Mouse (Mus musculus): ENCODE measurements around the gene F2rl2.

F2rl2 gene

DNA sequence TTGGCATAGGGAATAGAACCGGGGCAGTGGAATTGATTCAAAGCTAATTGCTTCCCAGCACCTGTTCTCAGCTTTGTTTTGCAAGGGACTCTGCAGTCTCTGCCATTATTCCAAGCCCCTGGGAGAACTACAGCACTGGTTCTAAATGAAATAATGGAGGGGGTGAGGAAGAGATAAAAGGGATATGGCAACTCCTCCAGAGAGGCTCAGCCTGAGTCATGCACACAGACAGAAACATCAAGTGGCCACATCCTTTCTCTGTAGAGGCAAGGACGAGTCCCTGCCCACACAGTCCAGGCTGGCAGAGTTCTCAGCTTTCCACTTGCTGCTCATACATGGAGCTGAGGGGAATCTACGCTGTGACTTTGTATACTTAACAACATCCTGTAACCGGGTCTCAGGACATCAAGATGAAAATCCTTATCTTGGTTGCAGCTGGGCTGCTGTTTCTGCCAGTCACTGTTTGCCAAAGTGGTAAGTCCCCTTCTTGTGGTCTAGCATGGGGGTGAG, at the start of gene F2rl2:
F2rl2 (plus strand) TSS at position 200 of the 510 bp plus-strand sequence.
- DNase-seq (ENCODE audit: low spot score): no peak

DNA sequence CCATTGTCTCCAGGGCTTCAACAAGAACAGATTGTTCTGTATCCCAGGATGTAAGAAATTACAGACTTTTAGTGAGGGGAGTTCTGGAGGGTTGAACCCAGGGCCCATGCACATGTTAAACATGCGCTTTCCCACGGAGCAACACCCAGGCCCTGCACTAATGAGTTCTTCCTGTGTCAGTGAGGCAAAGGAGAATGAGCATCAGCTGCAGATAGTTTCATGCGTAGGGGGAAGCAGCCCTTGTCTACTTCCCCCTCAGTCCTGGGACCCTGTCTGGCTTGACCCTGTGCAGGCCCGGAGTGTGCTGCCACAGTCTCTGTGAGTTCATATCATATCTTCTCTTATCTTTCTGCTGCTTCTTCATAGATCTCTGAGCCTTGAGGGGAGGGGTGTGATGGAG, 49.4 kb upstream of the F2rl2 start:
- DNase-seq (ENCODE audit: low spot score): no peak

DNA sequence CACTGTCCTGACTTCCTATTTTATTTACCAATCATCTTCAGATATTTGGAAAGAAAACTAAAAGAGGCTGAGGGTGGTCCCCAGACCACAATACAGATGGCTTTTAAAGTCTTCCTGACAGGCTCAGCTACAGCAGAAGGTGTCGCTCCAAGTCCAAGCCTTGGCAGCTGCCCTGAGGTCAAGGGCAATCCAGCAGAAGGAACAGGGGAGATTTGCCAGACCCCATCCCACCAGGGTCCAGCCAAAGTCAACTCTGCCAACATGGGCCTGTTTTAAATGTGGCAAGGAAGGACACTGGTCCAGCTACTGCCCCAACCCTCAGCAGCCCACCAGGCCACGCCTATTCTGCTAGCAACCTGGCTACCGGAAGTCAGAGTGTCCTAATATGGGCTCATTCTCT, 46.7 kb upstream of the F2rl2 start:
- DNase-seq (ENCODE audit: low spot score): no peak

DNA sequence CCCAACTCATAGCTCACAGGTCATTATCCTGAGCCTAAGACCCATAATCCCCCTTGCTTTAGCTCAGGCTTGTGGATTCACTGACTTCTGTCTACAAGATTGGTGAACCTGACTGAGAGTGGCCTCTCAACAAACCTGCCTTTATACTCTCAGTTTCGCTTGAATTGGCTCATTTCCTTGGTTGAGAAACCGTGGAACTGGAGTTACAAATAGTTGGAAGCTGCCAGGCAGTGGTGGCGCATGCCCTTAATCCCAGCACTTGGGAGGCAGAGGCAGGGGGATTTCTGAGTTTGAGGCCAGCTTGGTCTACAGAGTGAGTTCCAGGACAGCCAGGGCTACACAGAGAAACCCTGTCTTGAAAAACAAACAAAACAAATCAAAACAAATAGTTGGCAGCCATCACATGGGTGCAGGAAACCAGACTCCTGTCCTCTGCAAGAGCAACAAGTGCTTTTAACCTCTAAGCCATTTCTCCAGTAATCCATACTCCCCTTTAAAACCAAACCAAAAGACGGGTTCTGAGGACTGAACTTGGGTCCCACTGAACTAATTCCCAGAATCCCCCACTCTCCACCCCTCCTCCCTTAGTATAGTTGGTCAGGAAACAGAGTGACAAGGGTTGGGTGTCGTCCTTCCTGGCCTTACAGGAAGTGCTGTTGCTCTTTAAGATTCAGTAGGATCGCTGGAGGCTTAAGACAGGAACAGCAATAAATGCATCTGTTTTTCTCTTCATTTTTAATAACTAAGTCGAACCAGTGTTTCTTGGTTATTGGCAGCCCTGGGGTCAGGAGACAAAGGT, 44.6 kb upstream of the F2rl2 start:
- DNase-seq (ENCODE audit: low spot score): no peak

DNA sequence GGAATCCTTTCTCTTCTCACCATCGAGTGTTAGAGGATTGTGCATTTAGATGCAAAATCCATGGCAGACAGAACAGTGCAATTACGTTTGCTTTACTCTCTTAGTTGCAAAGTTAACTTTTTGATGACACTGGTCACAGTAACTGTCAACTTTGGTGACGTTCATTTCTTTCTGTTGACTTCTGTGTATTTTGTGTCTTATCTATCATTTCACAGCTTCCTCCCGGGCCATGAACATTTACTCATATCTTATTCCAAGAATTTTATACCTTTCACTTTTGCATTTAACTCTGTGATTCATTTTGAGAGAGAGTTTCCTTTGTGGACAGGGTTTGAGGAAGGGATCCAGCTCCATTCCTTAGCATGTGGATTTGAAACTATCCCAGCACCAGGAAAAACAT, 43.0 kb upstream of the F2rl2 start:
- DNase-seq (ENCODE audit: low spot score): no peak

DNA sequence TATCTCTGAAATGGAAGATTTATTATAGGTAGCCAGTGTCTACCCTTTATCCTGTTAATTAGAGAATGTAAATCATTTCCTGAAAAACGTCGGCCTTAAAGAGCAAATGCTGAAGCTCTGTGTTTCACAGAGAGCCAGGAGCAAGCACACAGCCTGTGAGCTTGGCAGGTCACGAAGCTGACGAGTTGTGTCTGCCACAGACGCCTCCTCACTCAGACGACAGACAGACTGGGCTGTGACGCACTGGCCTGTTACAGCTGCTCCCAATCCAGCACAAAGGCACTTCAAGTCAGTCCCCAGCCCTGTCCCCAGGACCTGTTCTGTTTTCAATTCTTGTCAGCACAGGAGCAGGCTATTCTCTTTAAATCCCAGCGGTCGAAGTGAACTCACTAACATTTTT, 41.4 kb upstream of the F2rl2 start:
- DNase-seq (ENCODE audit: low spot score): no peak

DNA sequence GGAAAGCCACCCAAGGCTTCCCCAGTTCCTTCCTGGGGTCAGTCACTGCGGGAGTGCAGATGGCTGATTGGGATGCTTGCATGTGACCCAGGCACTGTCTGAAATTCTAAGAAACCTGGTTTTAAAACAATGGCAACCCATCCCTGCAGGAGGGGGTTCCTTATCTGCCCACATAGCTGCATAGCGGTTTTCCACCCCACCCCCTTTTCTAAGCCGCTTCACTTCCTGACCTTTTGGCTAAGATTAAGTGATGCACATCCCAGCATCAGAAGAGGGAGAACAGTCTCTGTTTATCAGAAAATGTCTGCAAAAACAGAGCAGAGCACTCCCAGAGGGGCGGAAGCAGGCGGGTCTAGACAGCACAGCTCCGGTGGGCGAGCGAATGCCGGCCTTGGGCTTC, 39.5 kb upstream of the F2rl2 start:
- no peak for DNase-seq (ENCODE audit: low spot score)

DNA sequence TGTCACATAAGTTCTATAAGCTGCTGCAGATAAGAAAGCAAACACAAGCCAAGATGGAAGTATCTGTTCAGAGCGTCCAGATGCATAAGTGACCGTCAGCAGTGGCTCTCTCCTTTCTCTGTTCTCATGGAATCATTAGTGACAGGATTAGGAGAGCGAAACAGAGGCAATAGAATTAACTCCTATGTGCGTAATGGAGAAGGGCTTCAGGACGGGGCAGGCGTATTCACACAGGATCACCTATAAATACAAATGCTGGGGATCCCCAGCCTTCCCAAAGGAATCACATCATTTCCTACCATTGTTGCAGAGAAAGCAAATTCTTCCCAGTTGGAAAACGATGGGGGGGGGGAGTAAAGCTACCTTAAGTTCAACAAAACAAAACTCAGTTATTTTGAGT, 37.2 kb upstream of the F2rl2 start:
- no peak for DNase-seq (ENCODE audit: low spot score)

DNA sequence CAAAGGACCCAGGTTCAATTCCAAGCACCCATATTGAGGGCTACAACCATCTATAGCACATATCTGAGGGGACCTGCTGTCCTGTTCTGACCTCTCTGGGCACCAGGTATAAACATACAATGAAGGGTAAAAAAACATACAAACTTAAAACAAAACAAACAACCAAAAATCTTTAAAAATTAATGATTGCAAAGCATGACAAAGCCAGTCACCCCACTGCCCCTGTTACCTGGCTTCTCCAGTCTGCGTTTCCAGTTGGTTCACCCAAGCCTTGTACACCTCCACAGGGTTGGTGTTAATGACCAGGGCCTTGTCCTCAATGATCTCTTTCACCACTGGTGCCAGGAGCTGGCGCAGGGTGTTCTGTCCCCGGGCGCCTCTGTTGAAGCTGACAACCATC, 32.8 kb upstream of the F2rl2 start:
- DNase-seq (ENCODE audit: low spot score): no peak

DNA sequence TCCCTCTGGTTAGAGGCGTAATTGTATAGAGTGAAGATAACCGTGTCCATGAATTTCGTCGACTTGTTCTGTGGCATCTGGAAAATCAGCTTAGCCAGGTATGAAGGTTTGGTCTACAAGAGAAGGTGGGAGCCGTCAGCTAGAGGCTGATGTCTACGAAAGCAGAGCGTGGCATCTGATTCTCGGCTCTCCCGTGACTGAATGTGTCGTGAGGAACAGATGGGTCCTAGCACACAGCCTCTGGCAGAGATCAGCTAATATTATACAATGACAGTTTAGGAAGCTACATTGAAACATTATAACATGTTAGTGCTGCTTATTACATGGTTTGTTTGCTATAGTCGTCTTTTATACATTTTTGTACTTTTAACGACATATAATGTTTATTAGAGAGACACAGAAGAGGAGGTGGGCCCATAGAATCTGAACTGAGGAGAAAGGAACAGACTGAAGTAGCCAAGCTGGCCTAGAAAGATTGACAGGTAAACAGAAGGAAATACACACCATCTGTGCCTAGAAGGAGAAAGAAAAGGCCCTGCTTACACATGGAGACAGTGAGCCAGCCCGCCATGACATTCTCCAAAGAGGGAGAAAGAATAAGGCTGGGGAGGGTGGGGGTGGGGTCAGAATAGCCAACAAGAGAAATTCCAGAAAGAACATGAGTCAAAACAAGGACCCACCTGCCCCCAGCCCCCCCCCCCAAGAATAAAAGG, 30.9 kb upstream of the F2rl2 start:
- DNase-seq (ENCODE audit: low spot score): no peak

DNA sequence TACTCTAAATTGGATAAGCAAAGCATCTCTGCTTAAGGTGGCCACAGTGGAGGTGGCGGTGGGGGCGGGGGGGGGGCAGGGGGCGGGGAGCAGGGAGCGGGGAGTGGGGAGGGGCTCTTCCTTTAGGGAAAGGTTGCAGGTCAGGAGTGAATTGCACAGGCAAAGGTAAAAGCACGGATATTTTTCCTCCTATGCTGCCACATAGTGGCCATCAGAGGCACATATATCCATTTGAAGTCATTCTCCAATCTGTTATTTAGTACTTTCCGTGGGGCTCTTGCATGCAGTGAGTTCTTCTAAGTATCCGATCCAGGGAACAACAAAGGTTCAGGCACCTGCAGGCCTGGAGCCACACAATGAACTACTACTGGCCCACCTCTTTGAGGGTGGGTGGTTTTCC, 29.4 kb upstream of the F2rl2 start:
- no peak for DNase-seq (ENCODE audit: low spot score)

DNA sequence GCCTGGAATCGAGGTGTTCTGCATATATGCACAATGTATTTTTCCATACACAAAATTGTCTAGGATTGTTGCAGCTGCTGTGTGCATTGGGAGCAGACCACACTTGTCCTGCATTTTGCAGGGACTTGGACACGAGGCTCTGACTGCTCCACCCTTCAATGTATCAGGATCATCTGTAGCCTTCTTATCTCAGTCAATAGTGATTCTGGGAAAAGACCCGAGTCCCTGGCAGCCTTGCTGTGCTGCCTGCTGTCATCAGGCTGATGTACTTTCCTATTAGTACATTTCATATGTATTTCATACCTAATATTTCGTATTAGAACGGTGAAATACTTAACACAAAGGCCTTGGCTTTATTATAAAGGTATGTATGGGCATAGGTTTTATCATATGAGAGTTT, 26.1 kb upstream of the F2rl2 start:
- no peak for DNase-seq (ENCODE audit: low spot score)

DNA sequence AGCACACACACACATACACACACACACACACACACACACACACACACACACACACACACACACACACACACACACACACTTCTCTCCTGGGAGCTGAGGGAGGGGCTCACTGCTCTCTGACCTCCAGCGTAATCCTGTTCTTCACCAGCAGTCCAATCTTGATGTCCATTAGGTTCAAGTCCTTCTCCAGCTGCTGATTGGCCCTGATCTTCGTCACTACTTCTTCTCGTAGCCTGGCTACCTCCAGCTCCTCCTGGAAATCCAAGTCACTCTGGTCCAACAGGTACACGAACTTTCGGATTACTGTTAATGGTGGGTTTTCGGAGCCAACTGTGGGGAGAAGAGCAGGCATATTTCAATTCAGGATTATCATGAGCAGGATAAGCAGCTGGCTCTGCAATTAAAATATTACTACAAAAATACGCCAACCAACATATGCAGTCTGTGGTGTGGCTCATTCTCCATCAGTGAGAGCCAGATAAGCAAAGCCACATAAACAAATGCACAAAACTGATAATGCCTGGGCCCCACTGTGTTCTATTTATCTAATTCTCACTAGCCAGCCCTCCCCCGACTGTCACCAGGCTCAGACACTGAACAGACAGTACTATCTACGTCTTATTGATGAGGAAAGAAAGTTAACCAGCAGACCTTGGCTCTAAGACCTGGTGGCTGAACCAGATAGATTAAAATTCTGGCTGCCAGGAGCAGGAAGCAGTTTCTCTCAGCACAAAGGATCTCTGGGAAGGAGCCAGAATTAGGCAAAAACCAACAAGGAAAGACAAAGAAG, 25.4 kb upstream of the F2rl2 start:
- no peak for DNase-seq (ENCODE audit: low spot score)

DNA sequence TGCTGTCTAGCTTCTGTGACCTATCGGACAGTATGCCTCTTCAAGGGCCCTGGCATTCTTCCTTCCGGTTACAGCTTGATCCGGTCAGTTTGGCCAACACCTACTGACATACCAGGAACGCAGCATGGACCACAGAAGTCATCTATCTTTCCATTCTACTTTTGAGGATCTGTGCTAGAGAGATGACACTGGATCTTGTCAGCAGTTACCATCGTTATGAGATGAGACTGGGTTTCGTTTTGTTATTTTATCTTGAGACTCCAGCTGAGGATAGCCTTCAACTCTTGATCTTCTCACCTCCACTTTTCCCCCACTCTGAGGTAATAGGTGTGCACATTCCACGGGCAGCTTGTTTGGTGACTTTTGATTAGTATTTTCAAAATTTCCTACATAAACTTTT, 24.3 kb upstream of the F2rl2 start:
- no peak for DNase-seq (ENCODE audit: low spot score)

DNA sequence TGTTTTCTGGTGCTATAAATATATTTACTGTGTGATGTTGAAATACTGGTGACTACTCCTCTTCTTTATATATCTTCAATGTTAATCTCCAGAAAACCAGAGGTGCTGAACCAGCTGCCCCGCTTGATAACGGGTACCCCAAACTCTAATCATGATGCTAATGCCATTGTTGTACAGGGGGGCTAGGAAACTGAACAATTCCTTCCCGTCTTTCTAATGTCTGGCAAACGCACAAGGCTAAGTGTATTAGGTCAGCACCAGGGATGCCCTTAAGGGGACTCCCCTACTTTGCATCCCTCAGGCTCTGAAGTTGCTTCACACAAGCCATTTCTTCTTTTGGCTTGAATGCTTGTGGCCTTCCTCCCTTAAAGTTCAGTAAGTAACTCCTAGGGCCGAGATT, 17.6 kb upstream of the F2rl2 start:
- DNase-seq (ENCODE audit: low spot score): no peak

DNA sequence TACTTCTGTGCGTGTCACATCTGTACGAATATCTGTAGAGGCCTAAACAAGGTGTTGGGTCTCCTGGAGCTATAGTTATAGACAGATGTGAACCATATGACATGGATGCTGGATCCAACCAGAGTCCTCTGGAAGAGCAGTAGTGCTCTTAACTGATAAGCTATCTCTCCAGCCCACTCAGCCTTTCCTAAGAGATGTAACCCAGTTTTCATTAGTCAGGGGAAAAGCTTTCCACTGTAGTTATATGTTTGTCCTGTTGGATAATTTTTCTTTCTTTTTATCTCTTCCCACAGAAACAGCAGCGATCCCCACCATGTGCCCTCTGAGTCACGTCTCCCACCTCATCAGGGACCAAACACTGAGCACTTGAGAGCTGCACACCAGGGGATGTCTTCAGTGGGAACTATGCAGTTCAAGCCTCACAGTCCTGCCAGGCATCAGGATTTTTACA, 17.1 kb upstream of the F2rl2 start:
- DNase-seq (ENCODE audit: low spot score): no peak

DNA sequence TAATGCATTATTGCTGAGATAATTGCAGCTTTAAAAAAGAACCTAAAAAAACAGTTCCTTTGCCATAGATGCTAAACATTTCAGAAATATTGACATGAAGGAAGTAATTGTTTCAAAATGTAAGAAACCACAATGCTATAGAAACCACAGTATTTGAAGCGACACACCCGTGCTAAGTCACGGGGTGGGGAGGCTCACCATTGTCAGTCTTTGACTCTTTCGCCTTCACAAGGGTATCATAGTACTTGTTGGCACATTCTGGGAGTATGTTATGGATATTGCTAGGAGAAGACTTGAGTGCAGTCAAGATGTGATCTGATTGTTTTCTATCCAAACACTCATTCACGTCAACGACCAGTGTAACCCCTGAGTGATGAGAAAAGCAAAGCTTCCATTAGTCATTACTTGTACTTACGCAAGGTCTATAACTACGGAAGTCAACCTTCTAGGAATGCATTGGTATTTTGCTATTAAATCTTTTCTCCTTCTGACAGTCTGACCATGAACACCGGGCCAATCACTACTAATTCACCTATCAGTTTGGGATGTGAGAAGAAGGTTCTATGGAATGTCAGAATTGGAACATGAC, 11.9 kb upstream of the F2rl2 start:
- no peak for DNase-seq (ENCODE audit: low spot score)

DNA sequence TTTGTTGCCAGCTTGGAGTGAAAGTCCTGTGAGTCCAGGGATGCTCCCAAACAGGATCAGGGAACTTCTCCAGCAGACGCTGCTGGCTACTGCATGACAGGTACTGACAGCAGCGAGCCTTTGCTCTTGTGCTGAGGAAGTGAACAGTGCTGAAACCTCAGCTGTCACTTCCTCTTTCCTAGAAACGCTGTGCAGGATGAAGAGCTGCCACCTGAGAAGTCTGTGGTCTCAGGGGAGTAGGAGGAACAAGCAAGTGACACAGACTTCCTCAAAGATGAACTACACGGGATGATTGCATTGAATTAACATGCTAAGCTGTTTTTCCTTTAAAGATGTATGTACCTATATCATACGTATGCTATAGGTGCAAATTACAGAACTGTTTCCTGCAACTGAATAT, 10.9 kb upstream of the F2rl2 start:
- DNase-seq (ENCODE audit: low spot score): no peak

DNA sequence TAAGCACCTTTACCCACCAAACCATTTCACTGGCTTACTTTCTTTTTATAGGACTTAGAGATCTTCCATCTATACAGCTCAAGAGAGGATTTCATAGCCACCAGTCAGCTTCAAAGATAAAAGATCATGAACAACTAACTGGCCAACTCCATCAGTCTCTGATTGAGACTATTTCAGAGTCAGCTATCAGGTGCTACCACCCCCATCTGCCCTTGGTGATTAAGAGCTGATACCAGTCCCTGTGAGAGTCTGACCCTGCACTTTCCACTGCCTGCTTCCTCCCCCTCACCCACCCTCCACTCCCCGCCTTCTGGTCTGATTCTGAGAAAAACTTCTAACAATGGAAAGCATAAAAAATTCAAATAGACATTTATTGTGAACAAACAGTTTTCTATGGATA, 8.1 kb upstream of the F2rl2 start:
- DNase-seq (ENCODE audit: low spot score): no peak

DNA sequence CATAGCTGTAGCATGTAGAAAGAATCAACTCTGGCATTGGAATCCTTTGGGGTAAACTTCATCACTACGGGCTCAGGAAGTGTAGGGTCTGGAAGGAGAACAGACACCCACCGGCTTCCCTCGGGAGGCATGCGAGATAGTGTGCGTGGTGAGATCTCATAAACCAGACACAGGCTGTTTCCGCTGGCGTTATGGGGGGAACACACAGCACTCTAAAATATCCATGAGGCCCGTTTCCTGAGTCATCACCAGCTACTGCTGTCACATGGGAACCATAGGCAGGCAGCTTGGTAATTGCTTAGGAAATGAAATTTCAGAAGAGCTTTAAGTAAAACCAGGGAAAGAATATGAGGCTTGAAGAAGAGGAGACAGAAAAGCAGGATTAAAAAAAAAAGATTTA, 4.5 kb upstream of the F2rl2 start:
- no peak for DNase-seq (ENCODE audit: low spot score)

DNA sequence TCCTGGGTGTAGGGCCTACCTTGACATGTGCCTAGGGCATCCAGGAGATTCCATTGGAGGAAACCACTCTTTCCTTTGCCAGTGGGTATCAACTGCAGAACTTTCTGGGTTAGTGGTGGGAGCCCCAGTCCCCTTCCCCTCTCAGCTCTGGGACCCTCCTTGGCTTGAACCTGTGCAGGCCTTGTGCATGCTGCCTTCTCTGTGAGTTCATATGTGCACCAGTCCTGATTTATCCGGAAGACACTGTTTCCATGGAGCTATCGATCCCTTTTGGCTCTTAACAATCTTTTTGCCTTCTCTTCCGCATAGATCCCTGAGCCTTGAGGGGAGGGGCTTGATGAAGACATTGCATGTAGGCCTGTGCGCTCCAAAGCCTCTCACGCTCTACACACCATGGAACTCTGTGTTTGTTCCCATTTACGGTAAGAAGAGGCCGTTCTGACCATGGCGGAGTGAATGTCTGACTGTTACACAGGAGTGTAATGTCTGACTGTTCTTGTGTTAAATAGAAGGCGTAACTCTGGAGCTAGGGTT, 466 bp upstream of the F2rl2 start:
- no peak for DNase-seq (ENCODE audit: low spot score)

DNA sequence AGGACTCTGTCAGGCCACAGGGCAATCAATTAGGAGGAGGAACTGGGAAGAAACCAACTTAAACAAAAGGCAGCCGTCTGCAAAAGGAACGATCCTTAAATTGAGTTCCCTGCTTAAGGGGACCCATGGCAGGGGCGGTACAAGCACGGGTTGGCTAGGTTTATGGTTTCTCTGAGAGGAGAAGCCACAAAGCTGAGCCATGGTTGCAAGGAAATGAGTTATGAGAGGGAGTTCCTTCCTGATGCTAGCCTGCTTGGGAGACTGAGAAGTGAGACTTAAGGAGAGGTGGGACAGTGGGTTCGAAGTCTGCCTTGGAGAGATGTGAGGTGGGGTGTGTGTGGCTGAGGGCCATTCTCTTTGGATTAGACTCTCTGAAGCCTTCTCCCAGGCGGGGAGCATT, 1.2 kb downstream of the F2rl2 start:
- DNase-seq (ENCODE audit: low spot score): no peak
